Mouse (Mus musculus) R1 (cell line): Measurements from ENCODE around the gene Mrps18c.

ENCODE experiments used
- DNase-seq: peaks from one replicate; pipeline ENCODE4 v3.0.0-alpha.2; 2018; ENCODE audit warnings: low read depth, low spot score

Gene Mrps18c

DNA sequence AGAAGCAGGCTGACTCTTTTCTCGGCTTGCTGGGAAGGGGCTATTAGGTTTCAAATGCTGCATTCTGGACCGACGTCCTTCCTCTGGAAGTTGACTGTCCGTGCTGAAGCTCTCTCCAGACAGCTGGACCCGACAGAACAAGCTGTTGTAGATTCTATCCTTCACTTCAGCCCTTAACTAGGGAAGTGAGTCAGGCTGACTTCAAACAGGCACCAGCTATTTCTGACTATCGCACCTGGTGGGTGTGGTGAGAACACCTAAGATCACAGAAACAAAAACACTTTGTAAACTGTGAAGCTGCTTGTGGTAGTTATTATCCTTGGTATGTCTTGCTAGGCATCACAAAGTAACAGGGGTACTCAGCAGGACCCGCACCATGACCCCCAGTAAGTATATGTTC lies 28.1 kb downstream of the Mrps18c start:
- no peak for DNase-seq

DNA sequence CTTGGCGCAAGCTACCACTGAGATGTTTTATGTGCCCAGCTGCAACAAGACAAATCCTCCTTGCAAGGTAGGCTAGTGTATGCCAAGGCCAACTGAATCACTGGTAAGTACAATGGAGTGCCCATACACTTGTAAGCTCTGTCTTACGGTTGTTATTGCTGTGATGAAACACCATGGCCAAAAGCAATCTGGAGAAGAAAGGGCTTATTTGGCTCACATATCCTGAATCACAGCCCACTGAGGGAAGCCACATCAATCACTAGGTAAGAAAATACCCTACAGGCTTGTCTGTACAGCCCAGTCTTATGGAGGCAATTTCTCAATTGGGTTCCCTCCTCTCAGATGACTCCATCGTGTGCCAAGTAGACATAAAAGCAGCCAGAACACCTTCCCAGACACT lies 30.3 kb downstream of the Mrps18c start:
- DNase-seq: no peak

GRCm38 (mm10) chr5:100832680-100833079 lies 34.3 kb downstream of the Mrps18c start:
- no peak for DNase-seq

GRCm38 (mm10) chr5:100833841-100834240 lies 35.4 kb downstream of the Mrps18c start:
- peak; percentile 47 for DNase-seq

DNA sequence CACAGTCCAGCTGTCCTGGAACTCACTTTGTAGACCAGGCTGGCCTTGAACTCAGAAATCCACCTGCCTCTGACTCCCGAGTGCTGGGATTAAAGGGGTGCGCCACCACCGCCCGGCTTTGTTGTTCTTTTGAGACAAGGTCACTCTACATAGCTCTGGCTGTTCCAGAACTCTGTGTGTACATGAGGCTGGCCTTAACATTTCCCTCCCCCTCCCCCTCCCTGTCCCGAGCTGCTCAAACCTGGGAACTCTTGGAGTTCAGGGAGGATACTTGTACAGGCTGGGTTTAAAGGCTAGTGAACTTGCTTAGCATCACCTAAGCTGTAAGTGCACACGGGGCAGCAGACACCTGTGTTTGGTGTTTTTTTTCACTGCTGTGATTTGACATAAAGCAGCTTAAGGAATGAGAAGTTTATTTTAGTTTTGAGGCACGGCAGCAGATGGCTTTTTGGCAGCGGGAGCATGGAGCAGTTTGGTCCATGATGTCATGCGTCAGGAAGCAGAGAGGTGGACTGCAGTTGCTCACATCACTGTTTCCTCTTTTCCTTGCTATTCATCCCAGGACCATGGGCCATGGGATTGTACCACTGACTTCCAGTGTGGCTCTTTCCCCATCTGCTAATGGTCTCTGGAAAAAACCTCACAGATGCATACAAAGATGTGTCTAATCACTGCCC lies 37.6 kb downstream of the Mrps18c start:
- DNase-seq: peak; percentile 87

DNA sequence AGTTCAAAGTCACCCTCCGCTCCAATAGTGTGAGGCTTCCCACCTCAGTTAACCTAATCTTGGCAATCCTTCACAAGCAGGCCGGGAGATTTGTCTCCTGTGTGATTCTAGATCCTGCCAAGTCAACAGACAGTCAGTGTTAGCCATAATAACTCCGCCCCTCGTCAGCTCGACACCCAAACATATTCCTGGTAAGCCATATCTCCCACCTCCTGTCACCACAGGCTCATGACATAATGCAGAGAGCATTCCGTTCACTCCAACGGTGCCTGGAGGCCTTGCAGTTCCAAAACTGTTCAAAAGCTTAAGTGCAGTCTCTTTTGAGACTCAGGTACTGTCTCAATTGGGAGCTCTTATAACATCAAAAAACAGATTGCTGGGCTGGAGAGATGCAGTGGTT lies 39.5 kb downstream of the Mrps18c start:
- DNase-seq: no peak

DNA sequence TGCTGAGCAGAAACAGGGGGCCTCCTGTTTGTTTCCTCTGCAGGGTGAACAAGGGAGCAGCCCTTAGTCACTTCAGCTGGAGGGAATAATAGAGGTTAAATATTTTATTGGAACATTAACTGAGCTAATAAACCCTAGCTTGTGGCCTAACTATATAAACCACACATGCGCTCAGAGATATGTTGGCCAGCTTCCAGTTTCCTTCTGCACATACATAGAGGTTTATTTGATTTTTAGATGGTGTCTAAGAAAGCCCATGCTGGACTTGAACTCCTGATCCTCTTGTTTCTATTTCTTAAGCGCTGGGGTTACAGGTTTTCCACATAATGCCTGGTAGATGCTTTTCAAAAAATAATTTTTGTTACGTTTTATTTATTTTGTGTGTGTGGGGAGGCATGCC lies 46.1 kb downstream of the Mrps18c start:
- no peak for DNase-seq

DNA sequence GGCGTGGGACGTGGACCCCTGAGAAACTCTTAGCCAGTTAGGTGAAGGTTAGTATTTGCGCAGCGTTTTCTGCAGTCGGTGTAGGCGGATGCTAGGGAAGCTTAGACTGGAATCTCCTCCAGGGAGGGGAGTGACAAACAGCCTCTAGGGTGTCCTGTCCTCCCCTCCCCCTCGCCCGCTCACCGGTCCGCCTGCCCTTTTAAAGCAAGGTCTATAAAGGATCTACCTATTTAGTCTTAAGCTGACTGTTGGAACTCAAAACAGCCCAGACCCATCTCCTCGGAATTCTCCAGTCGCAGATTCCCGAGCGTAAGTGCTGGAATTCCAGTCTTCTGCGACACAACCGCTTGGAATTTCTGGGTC lies 47.0 kb downstream of the Mrps18c start, which contains the start of gene Gpat3:
Gpat3 (plus strand) TSS at position 229 of the 363 bp plus-strand sequence.
- no peak for DNase-seq

- DNase-seq: peak; percentile 77
These were observed 47.6 kb downstream of the Mrps18c start for GRCm38 (mm10) chr5:100845848-100846598.

- peak; percentile 59 for DNase-seq
These were observed 48.1 kb downstream of the Mrps18c start for GRCm38 (mm10) chr5:100846599-100846920.

GRCm38 (mm10) chr5:100847143-100847542 lies 48.7 kb downstream of the Mrps18c start:
- DNase-seq: no peak

- no peak for DNase-seq
These were observed 55.5 kb downstream of the Mrps18c start for GRCm38 (mm10) chr5:100853963-100854362.
